Mouse (Mus musculus): Measurements from ENCODE around the gene Atf2. TPM values are rescaled to one million over a fixed set of nuclear protein-coding genes. Genes with fewer than 3 reads are reported as not detected.

Gene Atf2
- polyA plus RNA-seq (2017; shearing (Covaris generic)): 82.1 TPM

DNA sequence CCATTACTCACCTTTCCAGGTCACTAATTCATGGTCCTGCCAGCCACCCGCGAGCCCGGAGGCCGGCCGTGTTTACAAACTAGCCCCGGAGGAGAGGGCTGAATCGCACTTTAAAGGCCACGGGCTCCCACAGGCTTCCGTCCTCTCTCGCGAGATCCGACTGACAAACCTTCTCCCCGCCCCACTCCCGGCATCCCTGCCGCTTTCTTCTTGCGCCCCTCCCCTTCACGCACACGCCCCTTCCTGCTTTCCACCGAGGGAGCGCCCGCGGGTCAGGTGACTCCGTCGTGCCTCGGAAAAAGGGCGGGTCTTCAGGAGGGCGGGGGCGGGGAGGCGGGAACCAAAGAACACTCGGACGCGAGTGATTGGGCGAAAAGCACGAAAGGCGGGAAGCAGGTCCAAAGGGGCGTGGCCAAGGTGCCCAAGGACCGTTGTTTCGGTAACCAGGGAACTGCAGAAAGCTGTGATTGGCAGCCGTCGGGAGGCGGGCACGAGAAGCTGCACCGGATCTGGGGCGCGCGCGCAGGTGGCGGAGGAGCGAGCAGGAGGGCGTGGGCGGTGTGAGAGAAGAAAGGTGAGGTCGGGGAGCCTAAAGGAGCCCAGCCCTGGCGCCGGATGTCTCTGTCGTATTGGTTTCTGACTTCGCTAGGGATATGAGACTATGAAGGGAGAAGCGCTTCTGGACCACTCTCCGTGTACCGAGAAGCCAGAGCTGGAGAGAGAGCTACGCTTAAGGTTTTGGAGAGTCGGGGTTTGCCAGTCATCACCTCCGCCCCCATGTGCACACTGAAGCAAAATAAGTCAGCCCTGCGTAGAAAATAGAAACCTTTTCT, at the start of gene Atf2:
Gene Atf2, minus strand, starts transcription at position 176 of the 833 bp plus-strand sequence.

GRCm38 (mm10) chr2:73911175-73911700, 18.8 kb upstream of the Atf2 start, which contains the start of gene Atp5g3:
Gene Atp5g3, minus strand, starts transcription at chr2:73911326.

DNA sequence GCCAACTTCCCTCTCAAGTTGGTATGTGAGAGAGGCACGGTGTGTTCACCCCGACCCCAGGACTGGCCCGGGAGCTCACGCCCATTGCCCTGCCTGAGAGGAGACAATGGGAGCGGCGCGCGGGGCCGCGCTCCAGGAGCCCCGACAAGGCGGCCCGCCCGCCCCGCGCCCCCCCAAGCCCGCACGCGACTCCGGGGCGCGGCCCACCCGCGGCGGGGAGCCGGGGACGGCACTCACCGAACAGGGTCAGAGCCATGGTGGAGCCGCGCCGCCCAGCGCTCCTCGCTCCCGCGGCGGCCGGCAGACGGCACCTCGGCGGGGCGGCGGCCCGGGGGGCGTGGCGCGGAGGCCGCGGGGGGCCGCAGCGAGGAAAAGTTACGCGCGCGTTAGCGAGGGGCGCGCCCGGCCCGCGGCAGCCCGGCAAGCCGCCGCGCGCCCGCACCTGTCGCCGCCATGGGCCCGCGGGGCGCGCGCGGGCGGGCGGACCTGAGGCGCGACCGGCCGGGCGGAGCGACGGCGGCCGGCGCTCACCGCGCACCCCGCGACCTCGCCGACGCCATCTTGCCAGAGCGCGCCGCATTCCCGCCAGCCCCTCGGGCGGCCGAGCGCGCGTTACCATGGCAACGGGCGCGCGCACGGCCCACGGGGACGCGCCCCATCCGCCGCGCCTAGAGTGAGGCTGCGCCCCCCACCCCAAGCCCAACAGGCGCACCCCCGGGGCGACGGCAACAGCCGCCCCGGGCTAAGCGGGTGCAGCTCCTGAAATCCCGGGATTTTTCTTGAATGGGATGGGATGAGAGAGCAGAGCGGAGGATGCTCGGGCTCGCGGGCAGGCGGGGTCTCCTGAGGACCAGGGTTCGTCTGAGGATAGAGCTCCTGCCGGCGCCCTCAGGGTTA, 117.4 kb downstream of the Atf2 start, which contains the start of gene Chn1:
Gene Chn1, minus strand, starts transcription at position 561 of the 897 bp plus-strand sequence.

Other genes starting within 250 kb of the Atf2 start
- not detected for gene Chn1, start 117.3 kb downstream of the Atf2 start, polyA plus RNA-seq (2017; shearing (Covaris generic))
- gene Atp5g3, start 18.7 kb upstream of the Atf2 start, polyA plus RNA-seq (2017; shearing (Covaris generic)): 612 TPM